Mouse (Mus musculus): Measurements from ENCODE around the gene Ikzf4.
"Not testable (repeated sequence)": the region's sequence is repeated elsewhere in the genome, so short reads cannot be mapped to it uniquely, and the experiment has no call there.

DNA sequence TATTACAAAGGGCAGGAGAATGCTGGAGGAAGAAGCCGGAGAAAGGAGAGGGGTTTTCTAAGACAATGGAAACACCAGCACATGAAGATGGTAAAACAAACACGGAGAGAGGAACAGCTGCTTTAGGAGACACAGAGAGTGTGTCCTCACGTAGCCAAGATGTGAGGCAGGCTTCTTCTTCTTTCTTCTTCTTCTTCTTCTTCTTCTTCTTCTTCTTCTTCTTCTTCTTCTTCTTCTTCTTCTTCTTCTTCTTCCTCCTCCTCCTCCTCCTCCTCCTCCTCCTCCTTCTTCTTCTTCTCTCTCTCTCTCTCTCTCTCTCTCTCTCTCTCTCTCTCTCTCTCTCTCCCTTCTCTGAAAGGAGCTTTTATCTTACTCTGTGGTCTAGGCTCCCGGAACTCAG is 32.0 kb downstream of the Ikzf4 start:
- not testable (repeated sequence) for TF ChIP-seq POLR2A (IDR thresholded peaks at IDR 0.05; ENCODE audit: insufficient read depth, low read depth, low read length); CTCF (IDR thresholded peaks at IDR 0.05); EP300 (IDR thresholded peaks at IDR 0.05; ENCODE audit: insufficient read depth, low read depth, low read length)

Measured in heart, adult 2 months (tissue).